Mouse (Mus musculus): ENCODE results near the gene Cntn4.
"Not testable (repeated sequence)": the region's sequence is repeated elsewhere in the genome, so short reads cannot be mapped to it uniquely, and the experiment has no call there.

The Cntn4 gene

GRCm38 (mm10) chr6:106332933-106333332 is 655.5 kb downstream of the Cntn4 start:
- no peak for DNase-seq

GRCm38 (mm10) chr6:106335066-106335465 is 657.6 kb downstream of the Cntn4 start:
- DNase-seq: no peak

- DNase-seq: no peak
These were observed 659.3 kb downstream of the Cntn4 start for GRCm38 (mm10) chr6:106336805-106337204.

GRCm38 (mm10) chr6:106337829-106338228 is 660.4 kb downstream of the Cntn4 start:
- DNase-seq: no peak

GRCm38 (mm10) chr6:106341114-106341513 is 663.7 kb downstream of the Cntn4 start:
- no peak for DNase-seq

- no peak for DNase-seq
These were observed 672.6 kb downstream of the Cntn4 start for GRCm38 (mm10) chr6:106350072-106350471.

GRCm38 (mm10) chr6:106351389-106351788 is 673.9 kb downstream of the Cntn4 start:
- DNase-seq: no peak

GRCm38 (mm10) chr6:106358801-106359200 is 681.3 kb downstream of the Cntn4 start:
- not testable (repeated sequence) for DNase-seq

- no peak for DNase-seq
These were observed 704.0 kb downstream of the Cntn4 start for GRCm38 (mm10) chr6:106381288-106382025.

- DNase-seq: no peak
These were observed 710.5 kb downstream of the Cntn4 start for GRCm38 (mm10) chr6:106387833-106388406.

- no peak for DNase-seq
These were observed 730.6 kb downstream of the Cntn4 start for GRCm38 (mm10) chr6:106408014-106408413.

GRCm38 (mm10) chr6:106408634-106409033 is 731.2 kb downstream of the Cntn4 start:
- DNase-seq: no peak

GRCm38 (mm10) chr6:106422947-106423346 is 745.5 kb downstream of the Cntn4 start:
- DNase-seq: no peak

- DNase-seq: no peak
These were observed 746.0 kb downstream of the Cntn4 start for GRCm38 (mm10) chr6:106423471-106423870.

- no peak for DNase-seq
These were observed 749.2 kb downstream of the Cntn4 start for GRCm38 (mm10) chr6:106426615-106427014.

GRCm38 (mm10) chr6:106431466-106431865 is 754.0 kb downstream of the Cntn4 start:
- no peak for DNase-seq

GRCm38 (mm10) chr6:106440786-106441185 is 763.3 kb downstream of the Cntn4 start:
- no peak for DNase-seq

- no peak for DNase-seq
These were observed 763.8 kb downstream of the Cntn4 start for GRCm38 (mm10) chr6:106441246-106441645.

GRCm38 (mm10) chr6:106454131-106454838 is 776.8 kb downstream of the Cntn4 start:
- DNase-seq: no peak

- DNase-seq: no peak
These were observed 778.2 kb downstream of the Cntn4 start for GRCm38 (mm10) chr6:106455616-106456015.

GRCm38 (mm10) chr6:106458166-106458565 is 780.7 kb downstream of the Cntn4 start:
- no peak for DNase-seq

- no peak for DNase-seq
These were observed 784.9 kb downstream of the Cntn4 start for GRCm38 (mm10) chr6:106462403-106462802.

GRCm38 (mm10) chr6:106463857-106464256 is 786.4 kb downstream of the Cntn4 start:
- no peak for DNase-seq

GRCm38 (mm10) chr6:106465766-106466165 is 788.3 kb downstream of the Cntn4 start:
- DNase-seq: no peak

Data from spleen, adult 18-20 months (tissue).